17 mouse cellular contexts compared by ENCODE assay signal in genomic region chr6:51760372-51760771, GRCm38 (mm10).
DNase-seq lines count a peak whose midpoint lies in the region; ATAC-seq and TF ChIP-seq lines count a peak whose summit lies in the region.
"Had no signal": no experiment of that assay in that cellular context is flagged by ENCODE, and none has a peak within 500 bp of the region (broad histone marks: within the 10 kb centered on the region; RNA-seq: fewer than 3 reads in every experiment).

No protein-coding gene starts in this region.

- no peak for ATAC-seq in liver, embryonic 13.5 days (ENCODE audit: low read depth)
- ATAC-seq in stomach, postnatal 0 days (ENCODE audit: low FRiP score, low TSS enrichment) = no peak
- ATAC-seq: midbrain, embryonic 15.5 days had no signal

- TF ChIP-seq POLR2A in kidney, adult 2 months (IDR thresholded peaks at IDR 0.05; ENCODE audit: low read depth, low read length) = no peak

- no peaks in the 10 kb centered on the region for H3K36me3 ChIP-seq in kidney, adult 2 months (ENCODE audit: control insufficient read depth, insufficient read depth, low read length)
- H3K36me3 ChIP-seq in liver, embryonic 13.5 days = no peaks in the 10 kb centered on the region
- no peaks in the 10 kb centered on the region for H3K36me3 ChIP-seq in stomach, postnatal 0 days (ENCODE audit: control insufficient read depth, insufficient read depth, low read length)
- H3K36me3 ChIP-seq: embryonic facial prominence, embryonic 13.5 days; forebrain, embryonic 10.5 days; hindbrain, embryonic 10.5 days; limb, embryonic 10.5 days; midbrain, embryonic 15.5 days; neural tube, embryonic 12.5 days had no signal

- H3K9me3 ChIP-seq in liver, embryonic 13.5 days (replicated peaks) = no peaks in the 10 kb centered on the region
- no peaks in the 10 kb centered on the region for H3K9me3 ChIP-seq in stomach, postnatal 0 days (ENCODE audit: control insufficient read depth, low read length)
- H3K9me3 ChIP-seq: embryonic facial prominence, embryonic 13.5 days; forebrain, embryonic 10.5 days; hindbrain, embryonic 10.5 days; limb, embryonic 10.5 days; midbrain, embryonic 15.5 days; neural tube, embryonic 12.5 days had no signal

- no peak overlapping the region for H3K9ac ChIP-seq in liver, embryonic 13.5 days
- no peak overlapping the region for H3K9ac ChIP-seq in stomach, postnatal 0 days (ENCODE audit: low read length)
- H3K9ac ChIP-seq: embryonic facial prominence, embryonic 13.5 days; midbrain, embryonic 15.5 days; neural tube, embryonic 12.5 days had no signal

- no peak overlapping the region for H3K4me2 ChIP-seq in liver, embryonic 13.5 days
- H3K4me2 ChIP-seq in stomach, postnatal 0 days (replicated peaks; ENCODE audit: low read depth) = no peak overlapping the region
- H3K4me2 ChIP-seq: embryonic facial prominence, embryonic 13.5 days; midbrain, embryonic 15.5 days; neural tube, embryonic 12.5 days had no signal

- no peaks in the 10 kb centered on the region for H3K4me1 ChIP-seq in kidney, adult 2 months (ENCODE audit: control insufficient read depth, insufficient read depth, low read length)
- no peaks in the 10 kb centered on the region for H3K4me1 ChIP-seq in liver, embryonic 13.5 days (replicated peaks)
- no peaks in the 10 kb centered on the region for H3K4me1 ChIP-seq in stomach, postnatal 0 days (replicated peaks; ENCODE audit: control insufficient read depth, insufficient read depth)
- H3K4me1 ChIP-seq: embryonic facial prominence, embryonic 13.5 days; hindbrain, embryonic 10.5 days; midbrain, embryonic 15.5 days had no signal

- 63% methylated on average over 5 of the region's 5 CpGs for WGBS in kidney, adult 2 months
- 13% methylated on average over 5 of the region's 5 CpGs for WGBS in liver, embryonic 13.5 days (ENCODE audit: insufficient replicate concordance)
- whole genome bisulfite sequencing in stomach, postnatal 0 days = 66% methylated on average over 5 of the region's 5 CpGs

- intact Hi-C loops in gastrocnemius, postnatal 36 days (cut with DNase I) = no loop called here

- no peak overlapping the region for H3K4me3 ChIP-seq in kidney, adult 2 months (ENCODE audit: insufficient read depth, low read depth, low read length)
- H3K4me3 ChIP-seq in liver, embryonic 13.5 days (replicated peaks) = no peak overlapping the region
- H3K4me3 ChIP-seq in stomach, postnatal 0 days (ENCODE audit: low read depth, low read length) = no peak overlapping the region
- H3K4me3 ChIP-seq: embryonic facial prominence, embryonic 13.5 days; forebrain, embryonic 10.5 days; hindbrain, embryonic 10.5 days; limb, embryonic 10.5 days; midbrain, embryonic 15.5 days; neural tube, embryonic 12.5 days had no signal

- no peak for TF ChIP-seq EP300 in stomach, postnatal 0 days (optimal IDR thresholded peaks at IDR 0.05)

- no peaks in the 10 kb centered on the region for H3K27me3 ChIP-seq in kidney, adult 2 months (replicated peaks; ENCODE audit: control insufficient read depth, insufficient read depth, low read length)
- peaks cover 10% of the 10 kb centered on the region for H3K27me3 ChIP-seq in liver, embryonic 13.5 days
- H3K27me3 ChIP-seq in stomach, postnatal 0 days (ENCODE audit: control insufficient read depth, insufficient read depth, low read length) = no peaks in the 10 kb centered on the region
- H3K27me3 ChIP-seq: embryonic facial prominence, embryonic 13.5 days; midbrain, embryonic 15.5 days; neural tube, embryonic 12.5 days had no signal

- TF ChIP-seq CTCF in kidney, adult 2 months (conservative IDR thresholded peaks at IDR 0.05; ENCODE audit: insufficient read depth, insufficient read length, low read depth, low read length) = no peak
- no peak for TF ChIP-seq CTCF in stomach, postnatal 0 days (IDR thresholded peaks at IDR 0.05; ENCODE audit: low read depth)

- peak; percentile 5 for DNase-seq in kidney, adult 2 months
- no peak for DNase-seq in kidney, adult 11 months
- DNase-seq in 416B (ENCODE audit: low read depth) (peak; percentile 96), MEL-GATA-1-ER (ENCODE audit: extremely low read depth, low read depth) (peak; percentile 17)
- DNase-seq in liver, embryonic 13.5 days = peak; percentile 5
- DNase-seq in gastrocnemius, postnatal 36 days = no peak
- no peak for DNase-seq in yolk sac, embryonic 10.5 days (ENCODE audit: low spot score)
- no peak for DNase-seq in stomach, postnatal 0 days (ENCODE audit: low spot score)
- DNase-seq: cerebellum, postnatal 25 days; right cerebral cortex, postnatal 25 days; thymus, adult 18-20 months had no signal

- H3K27ac ChIP-seq in kidney, adult 2 months (ENCODE audit: insufficient read depth, low read depth, low read length) = no peak overlapping the region
- no peak overlapping the region for H3K27ac ChIP-seq in liver, embryonic 13.5 days
- no peak overlapping the region for H3K27ac ChIP-seq in stomach, postnatal 0 days (replicated peaks)
- H3K27ac ChIP-seq: embryonic facial prominence, embryonic 13.5 days; forebrain, embryonic 10.5 days; hindbrain, embryonic 10.5 days; midbrain, embryonic 15.5 days; neural tube, embryonic 12.5 days had no signal

Comparison
In these comparisons a context has a peak if more than half of its experiments do, and no peak if none do; other contexts are left out.
1. DNase-seq: peak in kidney, adult 2 months (single experiment), 416B (single experiment), MEL-GATA-1-ER (single experiment) and liver, embryonic 13.5 days (single experiment); none in kidney, adult 11 months (single experiment), gastrocnemius, postnatal 36 days (0 of 2), yolk sac, embryonic 10.5 days (single experiment) and stomach, postnatal 0 days (single experiment).